Mouse (Mus musculus): ENCODE measurements at regions not wholly inside any gene's neighbourhood (a gene's known extent, or its start where the extent isn't known, plus 50 kb on each side); places are given as distances from the start of the nearest gene placed in this dataset.
"Not testable (repeated sequence)": the region's sequence is repeated elsewhere in the genome, so short reads cannot be mapped to it uniquely, and the experiment has no call there.

- peak; percentile 78 for DNase-seq (ENCODE audit: low read depth, low spot score)
Measured at GRCm38 (mm10) chr10:57000892-57001722, 485.1 kb upstream of the Hsf2 start.

GRCm38 (mm10) chr10:57001723-57002110, 484.5 kb upstream of the Hsf2 start:
- DNase-seq (ENCODE audit: low read depth, low spot score): no peak

GRCm38 (mm10) chr10:57037641-57038040, 448.5 kb upstream of the Hsf2 start:
- no peak for DNase-seq (ENCODE audit: low read depth, low spot score)

- peak; percentile 23 for DNase-seq (ENCODE audit: low read depth, low spot score)
Measured at GRCm38 (mm10) chr10:57040201-57040600, 446.0 kb upstream of the Hsf2 start.

GRCm38 (mm10) chr10:57046021-57046420, 440.2 kb upstream of the Hsf2 start:
- DNase-seq (ENCODE audit: low read depth, low spot score): no peak

- DNase-seq (ENCODE audit: low read depth, low spot score): no peak
Measured at GRCm38 (mm10) chr10:57046891-57047290, 439.3 kb upstream of the Hsf2 start.

GRCm38 (mm10) chr10:57047719-57048118, 438.5 kb upstream of the Hsf2 start:
- DNase-seq (ENCODE audit: low read depth, low spot score): peak; percentile 47

GRCm38 (mm10) chr10:57053375-57053774, 432.8 kb upstream of the Hsf2 start:
- DNase-seq (ENCODE audit: low read depth, low spot score): not testable (repeated sequence)

- no peak for DNase-seq (ENCODE audit: low read depth, low spot score)
Measured at GRCm38 (mm10) chr10:57090131-57090530, 396.1 kb upstream of the Hsf2 start.

- no peak for DNase-seq (ENCODE audit: low read depth, low spot score)
Measured at GRCm38 (mm10) chr10:57095920-57096319, 390.3 kb upstream of the Hsf2 start.

- no peak for DNase-seq (ENCODE audit: low read depth, low spot score)
Measured at GRCm38 (mm10) chr10:57113359-57113758, 372.8 kb upstream of the Hsf2 start.

GRCm38 (mm10) chr10:57114696-57115271, 371.4 kb upstream of the Hsf2 start:
- no peak for DNase-seq (ENCODE audit: low read depth, low spot score)

- no peak for DNase-seq (ENCODE audit: low read depth, low spot score)
Measured at GRCm38 (mm10) chr10:57121514-57121913, 364.7 kb upstream of the Hsf2 start.

- DNase-seq (ENCODE audit: low read depth, low spot score): no peak
Measured at GRCm38 (mm10) chr10:57127185-57127584, 359.0 kb upstream of the Hsf2 start.

- DNase-seq (ENCODE audit: low read depth, low spot score): no peak
Measured at GRCm38 (mm10) chr10:57156426-57156825, 329.8 kb upstream of the Hsf2 start.

- DNase-seq (ENCODE audit: low read depth, low spot score): peak; percentile 11
Measured at GRCm38 (mm10) chr10:57156912-57157311, 329.3 kb upstream of the Hsf2 start.

GRCm38 (mm10) chr10:57160546-57160945, 325.6 kb upstream of the Hsf2 start:
- DNase-seq (ENCODE audit: low read depth, low spot score): no peak

- no peak for DNase-seq (ENCODE audit: low read depth, low spot score)
Measured at GRCm38 (mm10) chr10:57163359-57163758, 322.8 kb upstream of the Hsf2 start.

GRCm38 (mm10) chr10:57183560-57183959, 302.6 kb upstream of the Hsf2 start:
- peak; percentile 57 for DNase-seq (ENCODE audit: low read depth, low spot score)

- DNase-seq (ENCODE audit: low read depth, low spot score): no peak
Measured at GRCm38 (mm10) chr10:57210701-57211100, 275.5 kb upstream of the Hsf2 start.

GRCm38 (mm10) chr10:57231117-57231516, 255.1 kb upstream of the Hsf2 start:
- DNase-seq (ENCODE audit: low read depth, low spot score): no peak

- DNase-seq (ENCODE audit: low read depth, low spot score): no peak
Measured at GRCm38 (mm10) chr10:57281220-57281619, 205.0 kb upstream of the Hsf2 start.

GRCm38 (mm10) chr10:57282896-57283295, 203.3 kb upstream of the Hsf2 start:
- DNase-seq (ENCODE audit: low read depth, low spot score): no peak
